Mouse (Mus musculus) lung, adult 2 months (tissue): ENCODE measurements at regions not wholly inside any gene's neighbourhood (a gene's known extent, or its start where the extent isn't known, plus 50 kb on each side); places are given as distances from the start of the nearest gene placed in this dataset.

Experiments used
- CTCF ChIP-seq: fragments of 200-500 bp; IDR thresholded peaks from 2 replicates; pipeline ENCODE4 v1.5.1; 2011; ENCODE audit warnings: mild to moderate bottlenecking, low read length, control low read depth; ENCODE audit not compliant: insufficient read depth
- POLR2A ChIP-seq: fragments of 200-500 bp; IDR thresholded peaks from 2 replicates; pipeline ENCODE4 v1.6.1; 2011; ENCODE audit warnings: low read depth, mild to moderate bottlenecking, control low read depth, low read length, borderline replicate concordance; ENCODE audit errors: extremely low read depth

- TF ChIP-seq POLR2A (no peak), CTCF (no peak)
Measured at GRCm38 (mm10) chr15:10829588-10829987, 115.2 kb upstream of the Rai14 start.
